Mouse (Mus musculus) CD4-positive, CD25-positive, alpha-beta regulatory T cell (primary cell): ENCODE measurements around the gene Kif21a. TPM values are rescaled to one million over a fixed set of nuclear protein-coding genes. Genes with fewer than 3 reads are reported as not detected.

Experiments
- polyA plus RNA-seq: library from polyadenylated mRNA; unstranded; fragments of 100-300 nt; shearing (Covaris generic); gene quantifications from one replicate; pipeline ENCODE4 v1.2.1, GENCODE M21; 2017

Gene Kif21a
- polyA plus RNA-seq: 0.02 TPM

DNA sequence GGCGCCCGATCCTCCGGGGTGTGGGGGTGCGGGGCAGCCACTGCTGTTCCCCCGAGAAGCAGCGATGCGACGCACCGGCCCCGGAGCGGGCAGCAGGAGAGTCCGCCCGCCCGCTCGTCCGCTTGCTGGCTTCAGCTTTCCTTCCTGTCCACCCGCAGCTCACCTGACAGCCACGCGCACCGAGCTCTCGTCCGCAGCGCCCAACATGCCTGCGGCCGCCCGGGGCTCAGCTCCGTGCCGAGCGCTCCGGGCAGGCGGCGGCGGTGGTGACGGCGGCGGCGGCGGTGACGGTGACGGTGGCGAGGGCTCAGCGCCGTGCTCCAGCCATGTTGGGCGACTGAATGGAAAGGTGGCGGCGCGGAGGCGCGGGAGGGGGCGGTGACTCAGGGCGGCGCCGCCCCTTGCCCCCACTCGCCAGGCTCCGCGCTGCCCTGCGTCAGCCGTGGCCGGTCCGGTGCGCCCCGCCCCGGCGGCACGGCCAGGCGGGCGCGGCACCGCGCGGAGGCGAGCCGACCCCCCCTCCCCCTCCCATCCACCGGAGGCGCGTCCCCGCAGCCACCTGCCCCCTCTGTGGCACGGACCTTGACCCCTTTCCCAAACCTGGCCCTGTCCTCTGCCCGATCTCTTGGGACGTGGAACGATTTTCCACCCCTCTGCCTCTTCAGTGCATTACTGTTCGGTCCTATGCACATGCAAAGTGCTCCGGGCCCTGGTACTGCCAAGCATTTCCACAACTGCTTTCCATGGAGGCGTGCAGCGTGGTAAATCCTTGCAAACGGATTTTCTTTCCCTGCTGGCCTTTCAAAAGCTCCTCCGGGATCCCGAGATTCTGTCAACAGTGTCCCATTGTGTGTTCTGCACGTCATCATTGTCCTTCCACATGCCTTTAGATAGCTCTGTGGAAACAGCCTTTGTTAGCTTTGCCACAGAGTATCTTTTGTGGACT lies at the start of gene Kif21a:
Gene Kif21a, minus strand, starts transcription at position 453 of the 946 bp plus-strand sequence.

Other genes starting within 250 kb of the Kif21a start
- gene Abcd2, start 141.9 kb upstream of the Kif21a start, polyA plus RNA-seq: 0.61 TPM
- not detected for gene CN725425, start 149.5 kb upstream of the Kif21a start, polyA plus RNA-seq